Mouse (Mus musculus): Measurements from ENCODE around the gene Slc35d3. TPM values are rescaled to one million over a fixed set of nuclear protein-coding genes. Genes with fewer than 3 reads are reported as not detected.

Slc35d3 gene
- total RNA-seq, 4 experiments from 2014 or later: 11.8 to 26.2 (median 20.2) TPM

GRCm38 (mm10) chr10:19834222-19834621 is 17.0 kb downstream of the Slc35d3 start:
- DNase-seq: no peak

- no peak for DNase-seq
Measured at GRCm38 (mm10) chr10:19831072-19831849, 20.0 kb downstream of the Slc35d3 start.

- no peak for DNase-seq
Measured at GRCm38 (mm10) chr10:19820986-19821385, 30.3 kb downstream of the Slc35d3 start.

- no peak for DNase-seq
Measured at GRCm38 (mm10) chr10:19818723-19819355, 32.4 kb downstream of the Slc35d3 start.

- DNase-seq: no peak
Measured at GRCm38 (mm10) chr10:19815371-19815770, 35.9 kb downstream of the Slc35d3 start.

GRCm38 (mm10) chr10:19811436-19812172 is 39.7 kb downstream of the Slc35d3 start:
- no peak for DNase-seq

- no peak for DNase-seq
Measured at GRCm38 (mm10) chr10:19804763-19805162, 46.5 kb downstream of the Slc35d3 start.

GRCm38 (mm10) chr10:19802958-19803357 is 48.3 kb downstream of the Slc35d3 start:
- no peak for DNase-seq

Other genes starting within 250 kb of the Slc35d3 start
- gene Il22ra2, start 229.5 kb downstream of the Slc35d3 start, total RNA-seq (2022): not detected
- 1 to 10 TPM; 3.2 to 7.0 (median 5.5) TPM for gene Il20ra, start 138.9 kb downstream of the Slc35d3 start, total RNA-seq (2022)
- gene Pex7, start 56.2 kb upstream of the Slc35d3 start, total RNA-seq (2022): 10 to 100 TPM; 47.2 to 52.7 (median 49.9) TPM
- 10 to 100 TPM; 19.0 to 29.6 (median 22.3) TPM for gene Map3k5, start 83.0 kb upstream of the Slc35d3 start, total RNA-seq (2022)

Measured in adrenal gland, adult 8-10 months (tissue).